Mouse (Mus musculus) heart, embryonic 13.5 days (tissue): ENCODE data around the gene Nxf1. TPM values are rescaled to one million over a fixed set of nuclear protein-coding genes. Genes with fewer than 3 reads are reported as not detected.

ENCODE experiments used
- microRNA-seq: library from miRNA; unstranded; fragments of <30 nt; microRNA quantifications from one replicate; pipeline ENCODE4, GENCODE M21; 2016
- polyA plus RNA-seq: library from polyadenylated mRNA; unstranded; fragments of >200 nt; fragmentation: Nextera tagmentation; extraction: Ambion mirVana; gene quantifications from 2 replicates; pipeline ENCODE4 v1.2.1, GENCODE M21; 2015

Nxf1 gene
- polyA plus RNA-seq, 1 experiment from 2014 or later: 123 TPM

Small RNA genes lying within 50 kb of the gene (microRNA-seq; reads per million reads assigned to microRNA genes)
- not detected for gene Mir6992

Other genes starting within 250 kb of the Nxf1 start
- 0.04 and 0.06 TPM in 2 replicates for gene Slc22a8, start 165.8 kb upstream of the Nxf1 start, polyA plus RNA-seq
- not detected in 2 replicates for gene Slc22a6, start 139.0 kb upstream of the Nxf1 start, polyA plus RNA-seq
- 0.04 TPM in 1 of 2 replicates, not detected in the other for gene Chrm1, start 93.3 kb upstream of the Nxf1 start, polyA plus RNA-seq
- 72.8 and 74.8 TPM in 2 replicates for gene Slc3a2, start 33.7 kb upstream of the Nxf1 start, polyA plus RNA-seq
- gene Wdr74, start 21.2 kb upstream of the Nxf1 start, polyA plus RNA-seq: 54.1 and 60.0 TPM in 2 replicates
- gene 1700092M07Rik, start 16.4 kb upstream of the Nxf1 start, polyA plus RNA-seq: 1.3 and 1.4 TPM in 2 replicates
- 81.1 and 87.5 TPM in 2 replicates for gene Stx5a, start 15.7 kb upstream of the Nxf1 start, polyA plus RNA-seq
- gene Tmem223, start 13.9 kb downstream of the Nxf1 start, polyA plus RNA-seq: 154 and 167 TPM in 2 replicates
- 54.5 and 60.7 TPM in 2 replicates for gene Tmem179b, start 17.4 kb downstream of the Nxf1 start, polyA plus RNA-seq
- 18.2 and 19.6 TPM in 2 replicates for gene Taf6l, start 29.3 kb downstream of the Nxf1 start, polyA plus RNA-seq
- gene Polr2g, start 41.5 kb downstream of the Nxf1 start, polyA plus RNA-seq: 129 and 143 TPM in 2 replicates
- gene Zbtb3, start 45.5 kb downstream of the Nxf1 start, polyA plus RNA-seq: 3.7 and 3.9 TPM in 2 replicates
- 32.9 and 38.9 TPM in 2 replicates for gene Ttc9c, start 62.3 kb downstream of the Nxf1 start, polyA plus RNA-seq
- 2.9 TPM in 2 replicates for gene Hnrnpul2, start 62.9 kb downstream of the Nxf1 start, polyA plus RNA-seq
- not detected in 2 replicates for gene AC129217.1, start 72.7 kb downstream of the Nxf1 start, polyA plus RNA-seq
- gene Bscl2, start 80.4 kb downstream of the Nxf1 start, polyA plus RNA-seq: 44.6 and 45.3 TPM in 2 replicates
- gene Gng3, start 82.1 kb downstream of the Nxf1 start, polyA plus RNA-seq: 2.2 TPM in 2 replicates
- 0.79 and 0.88 TPM in 2 replicates for gene Lrrn4cl, start 93.7 kb downstream of the Nxf1 start, polyA plus RNA-seq
- 112 and 139 TPM in 2 replicates for gene Ubxn1, start 114.4 kb downstream of the Nxf1 start, polyA plus RNA-seq
- 56.6 and 62.6 TPM in 2 replicates for gene Uqcc3, start 123.8 kb downstream of the Nxf1 start, polyA plus RNA-seq
- gene Lbhd1, start 126.7 kb downstream of the Nxf1 start, polyA plus RNA-seq: 48.2 and 49.5 TPM in 2 replicates
- not detected in 2 replicates for gene Gm49403, start 126.9 kb downstream of the Nxf1 start, polyA plus RNA-seq
- 61.9 and 71.3 TPM in 2 replicates for gene 1810009A15Rik, start 131.8 kb downstream of the Nxf1 start, polyA plus RNA-seq
- not detected in 2 replicates for gene Gm49416, start 131.9 kb downstream of the Nxf1 start, polyA plus RNA-seq
- gene Ints5, start 135.9 kb downstream of the Nxf1 start, polyA plus RNA-seq: 23.9 and 25.5 TPM in 2 replicates
- gene Ganab, start 141.0 kb downstream of the Nxf1 start, polyA plus RNA-seq: 63.5 and 63.8 TPM in 2 replicates
- gene B3gat3, start 163.3 kb downstream of the Nxf1 start, polyA plus RNA-seq: 40.6 and 41.4 TPM in 2 replicates
- 2.4 and 2.7 TPM in 2 replicates for gene Rom1, start 172.3 kb downstream of the Nxf1 start, polyA plus RNA-seq
- 14.4 and 14.9 TPM in 2 replicates for gene Eml3, start 172.5 kb downstream of the Nxf1 start, polyA plus RNA-seq
- gene Mta2, start 184.8 kb downstream of the Nxf1 start, polyA plus RNA-seq: 83.6 and 88.0 TPM in 2 replicates
- 16.3 and 17.1 TPM in 2 replicates for gene Tut1, start 196.8 kb downstream of the Nxf1 start, polyA plus RNA-seq
- gene Eef1g, start 210.0 kb downstream of the Nxf1 start, polyA plus RNA-seq: 251 and 281 TPM in 2 replicates
- gene Ahnak, start 232.2 kb downstream of the Nxf1 start, polyA plus RNA-seq: 22.8 TPM in 2 replicates